Mouse (Mus musculus) heart, postnatal 25 days (tissue): ENCODE results near the gene Agap1. TPM values are rescaled to one million over a fixed set of nuclear protein-coding genes. Genes with fewer than 3 reads are reported as not detected.

Experiments
- DNase-seq: peaks from one replicate; pipeline ENCODE4 v3.0.0; 2022; ENCODE audit warnings: low spot score
- intact Hi-C: fragments of 180-260 bp; cut with DNase I; formaldehyde crosslinking; loops from one replicate; pipeline ENCODE4 v1.15.1; 2025
- total RNA-seq, 2 experiments: library from RNA; stranded (reverse); gene quantifications; 2 replicates each; pipeline ENCODE4 v1.2.3; 2021

Agap1 gene
- total RNA-seq, 2 experiments from 2014 or later: 62.8 to 65.5 TPM

DNA sequence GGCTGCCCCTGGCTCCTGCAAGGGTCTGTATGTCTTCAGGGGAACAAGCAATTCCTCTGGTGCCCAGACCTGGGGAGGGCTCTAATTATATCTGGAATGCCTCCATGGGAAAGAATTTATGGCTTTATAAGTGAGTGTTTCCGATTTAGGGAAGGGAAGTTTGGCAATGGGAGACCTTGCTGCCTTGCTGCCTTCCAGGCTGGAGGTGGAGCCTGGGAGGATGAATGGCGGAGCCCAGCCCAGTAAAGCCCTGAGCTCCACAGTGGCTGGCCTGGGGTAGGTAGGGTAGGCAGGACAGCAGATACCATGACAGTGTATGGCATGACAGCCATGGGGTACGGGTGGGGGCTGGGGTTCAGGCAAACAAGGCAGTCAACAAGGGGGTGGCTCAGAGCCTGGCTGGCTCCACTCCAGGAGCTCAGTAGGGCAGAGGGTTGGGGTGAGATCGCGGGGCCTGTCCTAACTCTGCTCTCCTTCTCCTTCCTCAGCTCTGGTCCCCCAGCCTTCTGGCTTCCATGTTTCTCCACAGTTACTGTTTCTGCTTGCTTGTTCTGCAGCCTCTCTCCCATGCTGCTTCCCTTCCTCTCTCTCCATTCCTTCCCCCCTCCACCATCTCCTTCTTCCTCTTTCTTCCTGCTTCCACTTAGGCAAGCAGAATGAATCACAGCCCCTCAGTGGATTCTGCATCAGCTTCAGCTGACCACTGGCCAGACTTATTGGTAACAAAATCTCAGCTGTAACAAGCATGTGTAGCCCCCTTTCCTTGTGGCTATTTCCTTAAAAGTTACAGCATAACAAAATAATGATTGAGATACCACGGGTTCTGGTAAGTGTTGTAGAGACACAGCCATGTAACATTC is 114.2 kb downstream of the Agap1 start:
- DNase-seq: no peak
- intact Hi-C loops: no loop called here

DNA sequence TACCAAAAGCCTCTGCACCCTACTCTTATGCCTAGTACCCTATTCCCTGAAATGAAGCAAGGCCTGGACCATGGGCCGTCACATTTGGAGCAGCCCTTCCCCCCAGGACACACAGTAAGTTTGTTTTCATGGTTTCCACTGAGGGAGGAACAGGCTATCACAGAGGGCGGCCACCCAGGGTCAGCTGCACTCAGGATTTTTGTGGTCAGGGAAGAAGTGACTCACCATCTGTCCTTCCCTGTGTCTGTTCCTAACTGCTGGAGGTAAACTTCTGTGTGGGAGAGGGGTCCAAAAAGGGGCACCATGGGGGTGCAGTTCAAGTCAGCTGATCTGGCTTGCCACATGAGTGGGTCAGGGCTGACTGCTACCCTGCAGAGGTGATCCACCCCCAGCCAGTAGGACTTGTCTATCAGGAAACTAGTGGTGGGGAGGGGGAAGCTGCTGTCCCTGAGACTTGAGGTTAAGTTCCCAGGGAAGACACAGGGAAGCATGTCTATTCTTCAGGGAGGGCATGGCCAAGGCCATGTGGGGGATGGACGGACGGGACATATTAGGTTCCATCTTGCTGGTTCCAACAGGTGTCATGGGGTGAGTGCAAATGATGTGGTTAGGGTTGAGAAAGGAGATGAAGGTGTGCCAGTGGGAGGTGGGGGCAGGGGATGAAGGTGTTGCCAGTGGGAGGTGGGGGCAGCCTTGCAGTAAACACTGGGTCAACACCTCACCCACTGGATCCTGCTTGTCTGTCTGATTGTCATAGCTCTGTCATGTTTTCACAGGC is 116.1 kb downstream of the Agap1 start:
- intact Hi-C loops: no loop called here
- peak; percentile 56 for DNase-seq

DNA sequence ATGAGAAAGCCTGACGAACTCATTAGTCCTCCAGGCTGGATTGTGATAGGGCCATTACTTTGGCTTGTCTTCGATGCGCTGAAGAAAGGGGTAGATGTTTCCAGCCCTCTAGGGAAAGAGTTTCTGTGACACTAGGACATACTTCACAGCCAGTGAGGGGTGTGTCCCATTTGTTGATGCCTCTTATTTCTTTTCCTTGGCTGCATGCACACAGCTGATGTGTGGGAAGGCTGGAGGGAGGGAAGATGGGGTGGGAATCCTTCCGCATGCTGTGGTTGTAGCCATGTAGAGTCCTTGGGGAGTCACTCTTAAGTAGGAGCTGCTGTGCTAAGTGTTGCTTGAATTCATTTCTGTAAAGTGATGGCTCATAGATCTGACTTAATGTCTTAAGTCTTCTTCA is 118.9 kb downstream of the Agap1 start:
- intact Hi-C loops: no loop called here
- DNase-seq: peak; percentile 33

DNA sequence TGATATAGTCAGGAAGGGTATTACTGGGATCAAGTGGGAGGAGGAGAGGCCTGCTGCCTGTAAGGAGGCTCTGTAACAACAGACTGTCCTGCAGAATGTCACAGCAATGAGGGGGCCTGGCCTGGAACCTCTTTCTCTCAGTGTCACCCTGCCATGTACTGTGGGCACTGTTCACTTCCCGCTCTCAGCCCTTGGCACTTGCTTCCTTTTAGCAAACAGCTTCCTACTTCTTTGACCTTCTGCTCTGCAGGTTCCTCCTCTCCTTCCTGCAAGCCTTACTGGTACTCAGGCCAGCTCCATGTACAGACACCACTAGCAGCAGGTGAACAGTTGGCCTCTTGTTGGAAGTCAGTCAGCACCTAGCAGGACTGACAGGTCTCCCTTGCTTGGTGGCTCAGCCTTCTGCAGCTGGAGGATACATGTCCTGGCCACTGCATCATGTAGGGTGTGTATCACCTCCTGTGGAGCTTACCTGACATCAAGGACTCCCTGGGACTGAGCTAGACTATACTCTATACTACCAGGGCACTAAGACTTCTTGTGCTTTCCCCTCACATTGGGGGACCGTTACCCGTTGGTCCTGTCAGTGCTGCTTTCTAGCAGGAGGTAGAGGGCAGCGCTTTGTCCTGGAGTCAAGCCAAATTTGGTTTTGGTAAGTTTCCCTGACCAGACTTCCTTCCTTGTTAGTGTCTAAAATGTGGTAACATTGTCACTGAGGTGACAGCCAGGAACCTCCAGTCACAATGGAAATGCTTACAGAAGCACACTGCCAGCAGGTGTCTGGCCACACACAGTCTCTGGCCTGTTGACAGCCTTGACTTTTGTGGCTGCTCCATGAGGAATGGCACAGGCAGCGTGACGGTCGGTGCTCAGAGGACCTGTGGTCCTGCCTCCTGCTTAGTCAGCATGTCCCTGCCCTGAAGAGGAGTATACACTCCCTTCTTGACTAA is 120.6 kb downstream of the Agap1 start:
- DNase-seq: no peak
- intact Hi-C loops: no loop called here

DNA sequence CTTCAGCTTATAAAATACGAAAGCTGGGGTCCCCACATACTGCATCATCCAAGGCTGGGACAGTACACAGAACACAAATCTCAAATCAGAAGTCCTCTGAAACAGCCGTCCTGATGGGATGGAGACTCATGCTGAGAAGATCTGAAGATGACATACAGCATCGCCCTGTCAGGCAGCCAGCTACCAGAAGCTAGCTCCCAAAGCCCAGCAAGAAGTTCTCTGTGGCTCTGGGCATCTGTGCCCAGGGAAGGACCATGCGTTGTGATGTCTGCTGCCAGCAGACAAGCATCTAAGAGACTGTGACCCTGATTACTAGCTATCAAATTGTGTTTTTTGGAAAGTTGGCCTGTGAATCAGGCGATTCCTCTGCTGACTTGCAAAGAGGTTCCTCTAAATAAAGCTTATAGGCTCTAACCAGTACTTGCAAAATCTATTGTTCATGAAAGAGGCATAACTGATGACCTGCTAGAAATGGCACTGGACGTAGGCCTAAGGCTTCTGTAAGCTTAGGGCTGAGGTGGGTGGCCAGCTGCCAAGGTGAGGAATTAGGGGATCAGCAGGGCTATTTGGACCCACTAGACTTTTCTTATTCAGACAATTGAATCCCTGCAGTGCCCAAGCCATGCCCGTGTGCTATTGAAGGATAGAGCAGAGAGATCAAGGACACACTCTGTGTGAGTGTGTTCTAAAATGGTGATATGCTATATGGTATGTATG is 121.7 kb downstream of the Agap1 start:
- intact Hi-C loops: loop anchor here (2.0 kb wide), 1 partner anchor 40 kb away; no protein-coding TSS in a partner anchor
- no peak for DNase-seq

DNA sequence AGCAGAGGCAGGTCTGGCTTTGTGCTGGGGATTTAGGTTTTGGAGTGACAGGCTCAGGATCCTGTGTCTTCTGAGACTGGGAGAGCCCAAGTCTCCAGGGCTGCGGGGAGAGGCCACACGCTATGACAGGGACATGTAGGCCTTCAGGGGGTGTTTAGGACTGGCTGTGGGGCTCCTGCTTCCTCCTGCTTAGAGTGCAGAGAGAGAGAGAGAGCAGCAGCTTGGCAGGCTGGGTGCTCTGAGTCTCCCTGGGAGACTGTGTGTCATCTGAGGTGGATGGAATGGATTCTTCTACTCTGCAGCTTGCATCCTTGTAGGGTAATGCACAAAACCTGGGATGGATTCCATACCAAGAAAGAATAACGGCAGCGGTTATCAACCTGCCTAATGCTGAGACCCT is 122.4 kb downstream of the Agap1 start:
- DNase-seq: no peak
- intact Hi-C loops: loop anchor here (2.0 kb wide), 1 partner anchor 40 kb away; no protein-coding TSS in a partner anchor

DNA sequence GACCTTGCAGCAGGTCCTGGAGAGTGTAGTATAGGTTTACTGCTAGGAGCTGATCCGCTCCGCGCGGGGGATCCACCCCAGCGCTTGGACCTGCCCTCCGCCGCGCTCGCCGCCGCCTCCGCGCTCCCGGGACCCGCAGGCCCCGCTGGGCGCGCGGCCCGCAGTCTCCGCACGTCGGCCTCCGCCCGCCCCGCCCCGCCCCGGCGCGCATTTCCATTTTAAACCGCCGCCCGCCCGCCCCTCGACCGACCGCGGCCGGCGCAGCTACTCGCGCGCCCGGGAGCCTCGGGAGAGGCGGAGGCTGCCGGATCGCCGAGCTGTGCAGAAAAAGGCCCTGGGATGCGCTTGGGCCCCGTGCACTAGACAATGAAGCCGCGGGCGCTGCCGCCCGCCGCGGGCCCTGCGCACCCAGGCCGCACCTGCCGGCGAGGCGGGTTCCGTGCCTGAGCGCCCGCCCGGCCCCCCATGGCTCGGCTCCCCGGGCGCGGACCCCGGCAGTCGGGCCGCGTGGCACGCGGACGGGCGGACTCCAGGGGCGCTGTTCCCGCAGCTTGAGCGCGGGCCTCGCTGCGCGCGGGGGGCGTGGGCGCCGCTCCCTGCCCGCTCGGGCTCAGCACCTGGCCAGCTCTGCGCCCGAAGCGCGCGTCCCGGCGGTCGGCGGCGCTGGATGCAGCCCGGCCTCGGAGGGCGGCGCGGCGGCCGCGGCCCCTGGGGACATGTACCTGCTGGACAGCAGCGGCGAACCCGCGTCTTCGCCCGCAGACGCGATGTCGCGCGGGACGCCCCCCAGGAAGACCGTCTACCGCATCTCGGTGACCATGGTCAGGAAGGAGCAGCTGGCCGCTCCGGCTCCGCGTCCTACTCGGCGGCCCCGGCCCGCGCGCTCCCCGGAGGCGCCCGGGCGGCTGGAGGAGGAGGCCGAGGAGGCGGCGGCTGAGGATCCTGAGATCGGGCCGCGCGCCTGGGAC is 125.7 kb downstream of the Agap1 start:
- DNase-seq: peak; percentile 60

DNA sequence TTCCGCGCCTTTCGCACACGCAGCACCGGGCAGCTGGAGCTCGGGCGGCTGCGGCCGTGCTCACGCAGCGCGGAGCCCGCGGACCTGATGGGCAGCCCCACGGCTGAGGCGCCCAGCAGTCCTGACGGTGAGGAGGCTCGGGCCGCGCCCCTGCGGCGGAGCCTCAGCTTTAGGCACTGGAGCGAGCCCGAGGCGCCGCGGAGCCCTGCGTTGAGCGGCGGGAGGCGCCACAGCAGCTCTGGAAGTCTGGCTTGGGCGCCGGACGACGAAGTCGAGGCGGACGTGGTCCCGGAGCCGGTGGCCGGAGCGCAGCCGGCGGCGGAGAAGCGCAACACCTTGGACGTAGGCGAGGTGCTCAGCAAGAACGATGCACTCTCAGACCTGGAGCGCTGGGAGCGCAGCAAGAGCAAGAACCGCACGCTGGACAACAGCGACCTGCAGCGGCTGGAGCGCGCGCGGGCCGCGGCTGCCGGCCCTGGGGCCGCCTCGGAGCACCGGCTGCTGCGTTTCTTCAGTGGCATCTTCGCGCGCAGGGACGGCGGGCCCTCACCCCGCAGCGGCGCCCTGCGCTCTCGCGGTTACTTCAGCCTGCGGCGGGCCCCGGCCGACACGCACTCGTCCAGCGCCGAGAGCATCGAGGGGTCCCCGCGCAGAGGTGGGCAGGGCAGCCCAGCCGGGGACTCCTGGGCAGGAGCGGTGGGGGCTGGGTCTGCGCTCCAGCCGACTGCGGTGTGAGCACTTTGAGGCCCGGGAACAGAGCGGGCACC is 126.6 kb downstream of the Agap1 start:
- intact Hi-C loops: loop anchor here (1.0 to 5.0 kb wide), 5 partner anchors 24 to 259 kb away; no protein-coding TSS in a partner anchor
- peak; percentile 39 for DNase-seq

More for the DNA sequence above, 125.7 kb downstream of the Agap1 start:
- intact Hi-C loops: loop anchor here (2.0 to 5.0 kb wide), 4 partner anchors 24 to 258 kb away; no protein-coding TSS in a partner anchor

DNA sequence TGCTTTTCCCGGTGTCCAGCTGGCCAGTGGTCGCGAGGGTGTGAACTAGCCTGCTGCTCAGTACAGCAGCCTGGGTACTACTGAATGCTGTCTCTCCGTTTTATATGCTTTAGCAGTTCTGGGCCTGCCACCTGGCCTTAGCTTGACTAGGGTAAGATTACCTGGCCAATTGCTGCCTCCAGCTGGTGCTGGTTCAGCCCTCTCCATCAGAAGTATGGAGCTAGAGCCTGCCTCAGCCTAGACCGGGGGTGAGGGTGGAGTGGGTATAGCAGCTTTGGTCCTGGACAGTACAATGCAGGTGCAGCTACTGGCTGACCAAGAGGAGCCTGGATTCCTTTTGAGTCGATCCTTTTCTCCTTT is 127.1 kb downstream of the Agap1 start:
- DNase-seq: no peak
- intact Hi-C loops: loop anchor here (1.0 to 5.0 kb wide), 5 partner anchors 23 to 259 kb away; no protein-coding TSS in a partner anchor

DNA sequence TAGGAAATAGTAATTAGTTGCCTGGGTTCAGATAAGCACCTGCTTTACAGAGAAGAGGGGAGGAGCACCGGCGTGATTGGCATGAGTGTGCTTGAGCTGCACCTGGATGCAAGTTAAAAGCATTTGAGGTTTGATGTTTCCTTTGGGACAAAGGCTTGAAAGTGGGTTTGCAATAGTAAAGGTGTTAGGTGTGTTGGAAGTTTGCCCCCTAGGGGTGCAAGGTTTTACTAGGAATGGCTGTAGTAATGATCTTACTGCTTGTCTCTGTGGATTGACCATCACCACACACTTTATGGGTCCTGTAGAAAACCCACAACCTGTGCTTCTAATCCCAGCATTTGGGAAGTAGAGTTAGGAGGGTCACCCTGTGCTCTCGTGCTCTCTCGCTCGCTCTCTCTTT is 128.8 kb downstream of the Agap1 start:
- intact Hi-C loops: loop anchor here (5.0 kb wide), 3 partner anchors 44 to 261 kb away; no protein-coding TSS in a partner anchor
- no peak for DNase-seq

DNA sequence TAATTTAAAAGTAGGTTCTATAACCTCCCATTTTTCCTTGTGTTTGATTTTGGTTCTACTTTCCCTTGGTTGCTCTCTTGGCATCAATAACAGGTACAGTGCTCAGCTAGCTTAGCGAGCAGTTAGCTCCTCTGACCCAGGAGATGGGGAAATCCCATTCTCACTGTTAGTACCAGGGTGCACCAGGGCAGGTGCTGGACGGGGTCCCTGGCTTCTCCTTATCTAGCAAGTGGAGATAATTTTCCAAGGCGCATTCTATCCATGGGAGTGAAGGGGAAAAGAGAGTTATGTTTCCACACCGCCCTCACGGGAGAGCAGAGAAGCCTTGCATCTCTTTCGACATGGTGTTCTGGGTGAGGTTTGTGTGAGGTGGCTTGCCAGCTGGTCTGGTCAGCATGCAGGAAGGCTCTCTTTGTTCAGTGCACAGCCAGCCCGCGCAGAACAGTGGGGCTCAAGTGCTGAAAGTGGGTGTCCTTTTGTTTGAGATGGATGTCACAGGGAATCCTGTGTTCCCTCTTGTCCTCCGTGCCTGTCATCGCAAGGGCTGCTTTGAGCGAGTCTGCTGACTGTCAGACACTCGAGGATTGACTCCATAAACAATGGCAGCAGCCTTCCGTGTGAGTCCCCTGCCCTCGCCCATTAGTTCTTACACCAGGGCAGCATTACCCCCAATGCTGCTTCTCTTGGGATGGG is 132.5 kb downstream of the Agap1 start:
- intact Hi-C loops: no loop called here
- no peak for DNase-seq

DNA sequence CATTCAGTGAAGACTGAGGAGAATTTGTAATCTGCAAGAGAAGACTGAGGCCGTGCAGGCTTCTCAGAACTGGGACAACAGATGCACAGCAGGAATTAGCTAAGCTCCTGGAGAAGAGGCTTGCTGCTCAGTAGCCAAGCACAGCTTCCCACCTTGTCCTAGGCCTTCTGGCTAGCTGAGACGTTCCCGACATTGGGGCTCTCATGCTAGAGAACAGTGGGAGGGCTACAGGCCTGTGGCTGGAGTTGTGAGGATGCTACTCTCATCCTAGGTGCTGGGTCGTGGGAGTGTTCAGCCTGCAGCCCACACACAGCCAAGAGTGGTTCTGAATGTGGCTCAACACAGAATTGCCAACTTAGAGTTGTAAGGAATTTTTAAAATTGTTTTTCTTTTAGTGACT is 133.5 kb downstream of the Agap1 start:
- intact Hi-C loops: no loop called here
- DNase-seq: no peak

DNA sequence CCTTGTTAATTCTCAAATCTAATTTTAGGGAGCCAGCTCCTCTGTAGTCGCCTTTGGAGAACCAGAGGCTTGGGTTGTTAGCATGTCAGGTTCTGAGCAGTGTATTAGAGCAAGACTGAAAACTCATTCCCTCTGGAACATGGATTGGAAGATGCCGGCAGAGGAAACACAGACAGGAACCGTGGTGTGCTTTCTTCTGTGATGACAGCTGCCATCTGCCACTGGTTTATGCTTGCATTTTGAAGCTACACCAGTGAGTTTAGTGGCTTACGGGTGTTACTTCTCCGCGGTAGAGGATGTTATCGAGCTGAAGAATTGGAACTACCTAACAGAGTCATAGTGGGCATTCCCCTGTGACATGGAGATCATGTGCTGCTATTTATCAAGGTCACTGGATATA is 136.4 kb downstream of the Agap1 start:
- no peak for DNase-seq
- intact Hi-C loops: no loop called here

DNA sequence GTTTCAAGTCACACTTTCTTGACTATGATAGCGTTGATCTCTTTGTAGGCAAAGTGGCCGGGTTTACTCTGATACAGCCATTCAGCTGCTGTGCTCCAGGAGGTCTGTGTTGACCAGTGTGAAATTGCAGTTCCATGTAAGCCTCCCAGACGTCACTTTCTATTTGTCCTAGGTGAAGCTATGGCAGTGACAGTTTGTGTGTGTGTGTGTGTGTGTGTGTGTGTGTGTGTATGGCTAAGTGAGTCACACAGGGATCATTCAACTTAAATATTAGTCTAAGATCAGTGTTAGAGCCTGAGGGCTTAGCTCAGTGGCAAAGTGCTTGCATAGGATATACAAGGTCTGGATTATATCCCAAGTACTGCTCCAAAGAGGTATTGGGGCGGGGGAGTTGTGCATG is 138.6 kb downstream of the Agap1 start:
- intact Hi-C loops: no loop called here
- DNase-seq: no peak

DNA sequence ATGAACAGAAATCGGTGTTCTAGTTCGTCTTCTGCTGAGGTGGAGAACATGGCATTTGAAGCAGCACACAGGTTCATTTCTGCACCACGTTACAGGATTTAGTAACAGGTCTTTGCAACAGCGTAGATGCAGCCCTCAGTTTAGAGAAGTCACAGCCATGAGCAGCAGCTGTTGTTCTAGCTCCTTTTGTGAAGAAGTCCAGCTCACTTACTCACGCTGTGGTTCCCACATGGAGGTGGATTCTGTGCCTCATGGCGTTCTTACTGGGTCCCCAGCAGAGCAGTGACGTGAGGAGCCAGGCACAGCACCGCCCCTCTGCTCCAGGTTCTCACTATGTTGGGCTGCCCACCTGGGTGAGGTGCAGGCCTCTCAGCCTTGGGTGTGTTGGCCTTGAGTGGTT is 140.4 kb downstream of the Agap1 start:
- no peak for DNase-seq
- intact Hi-C loops: no loop called here

DNA sequence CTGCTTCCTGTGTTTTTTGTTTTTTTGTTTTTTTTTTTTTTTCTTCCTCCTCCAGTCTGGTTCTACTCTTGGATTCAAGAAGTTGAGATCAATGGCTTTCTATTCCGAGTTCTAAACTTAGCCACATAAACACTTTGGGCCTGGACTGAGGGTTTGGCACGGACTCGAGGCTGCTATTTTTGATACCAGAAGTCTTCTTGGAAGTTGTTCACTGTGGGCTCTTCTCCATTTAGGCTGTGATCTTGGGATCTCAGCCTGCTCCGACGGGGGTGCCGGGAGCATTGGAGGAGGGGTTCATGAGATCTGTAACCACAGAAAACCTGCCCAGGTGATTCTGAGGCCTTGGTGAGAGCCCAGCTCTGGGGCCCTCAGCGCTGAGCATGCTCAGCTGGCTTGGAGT is 140.8 kb downstream of the Agap1 start:
- DNase-seq: no peak
- intact Hi-C loops: no loop called here

DNA sequence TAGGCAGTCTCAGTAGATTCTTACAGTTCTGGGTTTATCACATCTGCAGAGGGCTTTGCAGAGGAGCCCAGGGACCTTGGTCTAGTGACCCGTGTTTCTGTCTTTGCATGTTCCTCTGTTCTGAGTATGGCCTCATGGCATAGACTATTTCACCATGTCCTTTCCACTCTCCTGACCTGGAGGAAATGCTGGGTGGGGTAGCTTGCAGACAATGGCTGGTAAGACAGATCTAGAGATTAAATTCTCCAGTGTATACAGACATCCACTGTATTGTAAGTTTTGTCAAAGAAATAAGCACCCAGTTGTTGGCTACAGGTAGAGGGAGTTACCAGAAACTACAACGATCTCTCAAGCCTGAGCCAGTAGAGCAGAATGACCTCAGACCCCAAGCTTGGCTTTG is 141.6 kb downstream of the Agap1 start:
- DNase-seq: no peak

More for the DNA sequence above, 141.6 kb downstream of the Agap1 start:
- intact Hi-C loops: no loop called here
